Mouse (Mus musculus): ENCODE measurements around the gene Phf10. TPM values are rescaled to one million over a fixed set of nuclear protein-coding genes. Genes with fewer than 3 reads are reported as not detected.

Gene Phf10
- total and polyA plus RNA-seq, 2 experiments = 7.9 to 14.4 TPM

GRCm38 (mm10) chr17:14928631-14929030, 32.4 kb downstream of the Phf10 start:
- H3K4me3 ChIP-seq (ENCODE audit: insufficient read depth, low read depth, low read length) = no peak overlapping the region
- H3K79me2 ChIP-seq (ENCODE audit: control insufficient read depth, insufficient read depth, low read length) = no peaks in the 10 kb centered on the region
- DNase-seq (ENCODE audit: extremely low read depth, low read depth, low spot score) = no peak
- no peak overlapping the region for H3K27ac ChIP-seq (replicated peaks; ENCODE audit: insufficient read depth, low read depth, low read length)
- H3K27me3 ChIP-seq (ENCODE audit: control insufficient read depth, insufficient read depth, low read length) = no peaks in the 10 kb centered on the region
- WGBS = 69% methylated on average over 5 of the region's 5 CpGs
- H3K9ac ChIP-seq (ENCODE audit: low read depth, low read length) = no peak overlapping the region
- no peak for TF ChIP-seq CTCF (IDR thresholded peaks at IDR 0.05; ENCODE audit: low read depth, low read length)
- TF ChIP-seq POLR2A (IDR thresholded peaks at IDR 0.05; ENCODE audit: extremely low read depth, insufficient read depth, low read length) = no peak
- H3K36me3 ChIP-seq (ENCODE audit: control insufficient read depth, insufficient read depth, low read length) = no peaks in the 10 kb centered on the region
- H3K4me1 ChIP-seq (ENCODE audit: control insufficient read depth, insufficient read depth, low read length) = no peaks in the 10 kb centered on the region

- Histone ChIP-seq H3K27ac (replicated peaks; ENCODE audit: insufficient read depth, low read depth, low read length) (no peak overlapping the region), H3K4me1 (ENCODE audit: control insufficient read depth, insufficient read depth, low read length) (no peaks in the 10 kb centered on the region)
Measured at GRCm38 (mm10) chr17:14927644-14928218, 33.3 kb downstream of the Phf10 start.

GRCm38 (mm10) chr17:14921582-14921981, 39.5 kb downstream of the Phf10 start:
- H3K79me2 ChIP-seq (ENCODE audit: control insufficient read depth, insufficient read depth, low read length) = no peaks in the 10 kb centered on the region
- TF ChIP-seq POLR2A (IDR thresholded peaks at IDR 0.05; ENCODE audit: extremely low read depth, insufficient read depth, low read length) = no peak
- TF ChIP-seq CTCF (IDR thresholded peaks at IDR 0.05; ENCODE audit: low read depth, low read length) = no peak
- 0 out of 2 replicates have a peak, but pooled peaks cover 2% of the 10 kb centered on the region for H3K27me3 ChIP-seq (ENCODE audit: control insufficient read depth, insufficient read depth, low read length)
- H3K4me3 ChIP-seq (ENCODE audit: insufficient read depth, low read depth, low read length) = no peak overlapping the region
- DNase-seq (ENCODE audit: extremely low read depth, low read depth, low spot score) = no peak
- WGBS = 51% methylated on average over 6 of the region's 6 CpGs
- H3K4me1 ChIP-seq (ENCODE audit: control insufficient read depth, insufficient read depth, low read length) = no peaks in the 10 kb centered on the region
- no peak overlapping the region for H3K27ac ChIP-seq (replicated peaks; ENCODE audit: insufficient read depth, low read depth, low read length)
- no peaks in the 10 kb centered on the region for H3K36me3 ChIP-seq (ENCODE audit: control insufficient read depth, insufficient read depth, low read length)
- no peak overlapping the region for H3K9ac ChIP-seq (ENCODE audit: low read depth, low read length)

More at GRCm38 (mm10) chr17:14927644-14928218, 33.3 kb downstream of the Phf10 start:
- no peak overlapping the region for H3K9ac ChIP-seq (ENCODE audit: low read depth, low read length)
- H3K79me2 ChIP-seq (ENCODE audit: control insufficient read depth, insufficient read depth, low read length) = no peaks in the 10 kb centered on the region
- DNase-seq (ENCODE audit: extremely low read depth, low read depth, low spot score) = no peak
- H3K36me3 ChIP-seq (ENCODE audit: control insufficient read depth, insufficient read depth, low read length) = no peaks in the 10 kb centered on the region
- H3K4me3 ChIP-seq (ENCODE audit: insufficient read depth, low read depth, low read length) = no peak overlapping the region
- TF ChIP-seq CTCF (IDR thresholded peaks at IDR 0.05; ENCODE audit: low read depth, low read length) = no peak
- H3K27me3 ChIP-seq (ENCODE audit: control insufficient read depth, insufficient read depth, low read length) = no peaks in the 10 kb centered on the region
- 82% methylated on average over 8 of the region's 8 CpGs for WGBS

- H3K36me3 ChIP-seq (ENCODE audit: control insufficient read depth, insufficient read depth, low read length) = no peaks in the 10 kb centered on the region
- no peak overlapping the region for H3K27ac ChIP-seq (replicated peaks; ENCODE audit: insufficient read depth, low read depth, low read length)
- H3K4me1 ChIP-seq (ENCODE audit: control insufficient read depth, insufficient read depth, low read length) = no peaks in the 10 kb centered on the region
- no peaks in the 10 kb centered on the region for H3K79me2 ChIP-seq (ENCODE audit: control insufficient read depth, insufficient read depth, low read length)
- DNase-seq (ENCODE audit: extremely low read depth, low read depth, low spot score) = no peak
- 0 out of 2 replicates have a peak, but pooled peaks cover 2% of the 10 kb centered on the region for H3K27me3 ChIP-seq (ENCODE audit: control insufficient read depth, insufficient read depth, low read length)
- H3K9ac ChIP-seq (ENCODE audit: low read depth, low read length) = no peak overlapping the region
- 79% methylated on average over 8 of the region's 8 CpGs for WGBS
- TF ChIP-seq POLR2A (IDR thresholded peaks at IDR 0.05; ENCODE audit: extremely low read depth, insufficient read depth, low read length) = no peak
- no peak for TF ChIP-seq CTCF (IDR thresholded peaks at IDR 0.05; ENCODE audit: low read depth, low read length)
- no peak overlapping the region for H3K4me3 ChIP-seq (ENCODE audit: insufficient read depth, low read depth, low read length)
Measured at GRCm38 (mm10) chr17:14917866-14918265, 43.2 kb downstream of the Phf10 start.

GRCm38 (mm10) chr17:14914401-14914800, 46.7 kb downstream of the Phf10 start:
- H3K9ac ChIP-seq (ENCODE audit: low read depth, low read length) = no peak overlapping the region
- no peak for DNase-seq (ENCODE audit: extremely low read depth, low read depth, low spot score)
- WGBS = 83% methylated on average over 4 of the region's 4 CpGs
- H3K27me3 ChIP-seq (ENCODE audit: control insufficient read depth, insufficient read depth, low read length) = no peaks in the 10 kb centered on the region
- H3K4me1 ChIP-seq (ENCODE audit: control insufficient read depth, insufficient read depth, low read length) = no peaks in the 10 kb centered on the region
- no peaks in the 10 kb centered on the region for H3K79me2 ChIP-seq (ENCODE audit: control insufficient read depth, insufficient read depth, low read length)
- TF ChIP-seq POLR2A (IDR thresholded peaks at IDR 0.05; ENCODE audit: extremely low read depth, insufficient read depth, low read length) (no peak), CTCF (IDR thresholded peaks at IDR 0.05; ENCODE audit: low read depth, low read length) (no peak)
- no peak overlapping the region for H3K27ac ChIP-seq (replicated peaks; ENCODE audit: insufficient read depth, low read depth, low read length)
- no peak overlapping the region for H3K4me3 ChIP-seq (ENCODE audit: insufficient read depth, low read depth, low read length)
- H3K36me3 ChIP-seq (ENCODE audit: control insufficient read depth, insufficient read depth, low read length) = no peaks in the 10 kb centered on the region

- WGBS = 91% methylated on average over 8 of the region's 8 CpGs
- no peak overlapping the region for H3K27ac ChIP-seq (replicated peaks; ENCODE audit: insufficient read depth, low read depth, low read length)
- H3K36me3 ChIP-seq (ENCODE audit: control insufficient read depth, insufficient read depth, low read length) = no peaks in the 10 kb centered on the region
- H3K27me3 ChIP-seq (ENCODE audit: control insufficient read depth, insufficient read depth, low read length) = no peaks in the 10 kb centered on the region
- no peak overlapping the region for H3K9ac ChIP-seq (ENCODE audit: low read depth, low read length)
- TF ChIP-seq POLR2A (IDR thresholded peaks at IDR 0.05; ENCODE audit: extremely low read depth, insufficient read depth, low read length) (no peak), CTCF (IDR thresholded peaks at IDR 0.05; ENCODE audit: low read depth, low read length) (no peak)
- H3K4me3 ChIP-seq (ENCODE audit: insufficient read depth, low read depth, low read length) = no peak overlapping the region
- H3K79me2 ChIP-seq (ENCODE audit: control insufficient read depth, insufficient read depth, low read length) = no peaks in the 10 kb centered on the region
- H3K4me1 ChIP-seq (ENCODE audit: control insufficient read depth, insufficient read depth, low read length) = no peaks in the 10 kb centered on the region
- DNase-seq (ENCODE audit: extremely low read depth, low read depth, low spot score) = no peak
Measured at GRCm38 (mm10) chr17:14912981-14913380, 48.1 kb downstream of the Phf10 start.
